Mouse (Mus musculus) thymus, postnatal 0 days (tissue): ENCODE measurements around the gene Tjp2. TPM values are rescaled to one million over a fixed set of nuclear protein-coding genes. Genes with fewer than 3 reads are reported as not detected.
"Not testable (repeated sequence)": the region's sequence is repeated elsewhere in the genome, so short reads cannot be mapped to it uniquely, and the experiment has no call there.

Experiments used
- DNase-seq: peaks from one replicate; pipeline ENCODE4 v3.0.0-alpha.2; 2015; ENCODE audit warnings: low spot score
- polyA plus RNA-seq: library from polyadenylated mRNA; unstranded; fragments of >200 nt; fragmentation: Nextera tagmentation; extraction: Ambion mirVana; gene quantifications from 2 replicates; pipeline ENCODE4 v1.2.1, GENCODE M21; 2015

Gene Tjp2
- 9.4 and 9.5 TPM in 2 replicates for polyA plus RNA-seq

- peak; percentile 41 for DNase-seq
Observed at GRCm38 (mm10) chr19:24224500-24225304, at the start of gene Tjp2. Gene Tjp2 (minus strand): TSS chr19:24225030.

- DNase-seq, result no peak
Observed at GRCm38 (mm10) chr19:24274281-24274680, 49.5 kb upstream of the Tjp2 start.

DNA sequence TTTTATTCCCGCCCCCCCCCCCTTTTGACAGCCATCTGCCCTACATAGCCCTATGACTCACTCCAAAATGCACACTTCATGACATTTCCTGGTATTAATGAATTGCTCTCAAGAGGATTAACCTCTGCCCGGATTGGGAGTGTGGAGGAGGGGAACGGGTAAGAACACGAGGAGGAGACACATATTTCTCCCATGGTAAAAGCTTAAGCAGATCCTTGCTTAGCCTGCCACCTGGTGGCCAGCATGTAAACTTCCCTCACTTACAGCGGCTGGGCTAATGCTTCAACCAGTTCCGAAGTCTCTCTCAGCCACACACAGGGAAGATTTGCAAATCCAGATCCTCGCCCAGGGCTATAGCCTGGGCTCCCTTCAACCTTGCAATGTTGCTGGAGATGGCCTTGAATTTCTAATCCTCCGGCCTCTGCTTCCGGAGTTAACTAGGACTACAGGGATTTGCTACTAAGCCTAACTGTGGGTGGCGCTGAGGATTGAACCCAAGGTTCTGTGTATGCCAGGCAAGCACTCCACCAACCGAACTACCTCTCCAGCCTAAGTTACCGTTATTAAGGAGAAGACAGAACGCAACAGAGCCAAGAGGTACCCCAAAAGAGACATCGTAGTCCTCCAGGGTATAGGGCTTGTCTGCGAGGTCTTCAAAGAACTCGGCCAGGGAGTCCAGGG is 47.1 kb upstream of the Tjp2 start:
- peak; percentile 74 for DNase-seq

GRCm38 (mm10) chr19:24271326-24271725 is 46.5 kb upstream of the Tjp2 start:
- DNase-seq, result no peak

DNA sequence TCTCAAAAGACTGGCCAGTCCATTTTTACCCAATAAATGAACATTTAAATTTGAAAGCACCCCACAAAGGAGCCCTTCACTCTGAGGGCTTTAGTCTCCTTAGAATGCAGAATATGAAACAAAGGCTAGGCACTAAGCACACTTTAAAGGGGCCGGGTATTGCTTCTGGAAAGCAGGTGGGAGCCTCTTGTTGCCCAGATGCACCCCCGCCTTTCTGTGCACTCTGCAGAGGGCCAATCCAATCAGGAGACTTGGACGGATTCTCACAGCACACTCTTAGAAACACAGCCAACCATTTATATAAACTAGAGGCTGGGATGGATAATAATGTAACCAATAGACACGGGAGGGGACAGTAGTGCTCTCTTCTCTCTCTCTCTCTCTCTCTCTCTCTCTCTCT is 43.7 kb upstream of the Tjp2 start:
- no peak for DNase-seq

GRCm38 (mm10) chr19:24266046-24266830 is 41.4 kb upstream of the Tjp2 start:
- no peak for DNase-seq

- peak; percentile 82 for DNase-seq
Observed at GRCm38 (mm10) chr19:24264991-24265390, 40.2 kb upstream of the Tjp2 start.

DNA sequence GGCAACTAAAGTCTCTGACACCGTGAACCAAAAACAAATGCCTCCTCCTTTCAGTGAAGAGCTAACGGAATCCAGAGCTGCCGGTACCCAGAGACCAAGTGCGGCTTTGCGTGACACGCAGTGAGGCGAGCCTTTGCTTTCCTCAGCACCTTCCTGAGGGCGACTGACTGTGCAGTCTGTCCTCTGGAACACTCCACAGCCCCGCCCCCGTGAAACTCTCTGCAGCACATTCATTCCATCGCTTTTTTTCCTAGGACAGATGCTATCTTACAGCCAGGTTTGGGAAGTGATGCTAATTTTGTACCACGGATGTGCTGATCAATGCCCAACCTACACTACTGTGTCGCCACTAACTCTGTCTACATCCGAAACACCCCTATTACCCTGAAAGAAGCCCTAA is 37.9 kb upstream of the Tjp2 start:
- DNase-seq, result no peak

GRCm38 (mm10) chr19:24259390-24260351 is 34.8 kb upstream of the Tjp2 start:
- DNase-seq, result no peak

GRCm38 (mm10) chr19:24258368-24258767 is 33.5 kb upstream of the Tjp2 start:
- DNase-seq, result no peak

- no peak for DNase-seq
Observed at GRCm38 (mm10) chr19:24257962-24258361, 33.1 kb upstream of the Tjp2 start.

DNA sequence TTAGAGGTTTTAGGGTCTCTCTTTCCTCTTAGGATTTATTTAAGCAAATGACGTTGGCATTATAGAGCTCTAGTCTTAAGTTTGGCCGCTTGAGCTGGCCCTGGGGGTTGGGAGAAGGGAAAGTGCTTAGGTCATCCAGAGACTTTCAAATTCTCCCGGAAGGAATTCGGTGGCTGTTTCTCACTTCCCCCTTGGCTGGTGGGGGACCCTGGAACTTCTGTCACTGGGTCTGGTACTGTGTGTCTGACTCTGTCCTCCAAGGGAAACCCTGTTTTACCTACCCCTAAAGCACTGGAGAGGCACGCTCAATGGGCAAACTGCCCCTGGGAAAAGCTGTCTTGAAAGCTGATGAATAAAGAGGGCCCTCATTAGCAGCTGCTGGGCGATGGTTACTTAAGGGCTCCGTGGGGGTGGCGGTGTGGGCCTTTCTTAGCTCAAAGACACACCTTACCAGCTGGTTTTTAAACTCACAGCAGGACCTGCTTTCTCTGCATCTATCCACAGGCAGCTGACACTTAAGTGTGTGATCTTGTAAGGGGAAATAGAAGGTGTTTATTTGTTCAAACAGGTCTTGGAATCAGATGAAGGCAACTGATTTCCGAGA is 28.9 kb upstream of the Tjp2 start:
- DNase-seq, result no peak

DNA sequence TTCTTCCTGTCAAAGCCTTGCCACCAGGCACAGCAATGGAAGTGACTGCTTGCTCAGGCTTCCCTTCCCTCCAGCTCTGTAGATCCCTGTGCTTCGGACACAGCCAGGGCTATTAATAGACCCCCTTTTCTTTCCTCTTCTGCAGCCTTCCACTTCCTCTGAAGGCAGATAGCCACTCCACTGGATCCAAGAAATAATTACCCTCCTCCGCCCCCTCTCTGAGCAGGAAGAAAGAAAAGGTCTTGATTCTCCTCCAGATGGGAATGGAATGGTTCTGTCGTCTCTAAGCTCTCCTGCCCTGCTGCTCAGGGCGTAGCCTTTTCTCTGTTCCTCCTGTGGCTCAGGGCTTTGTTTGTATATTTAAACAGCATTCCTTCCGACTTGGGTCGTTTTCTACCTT is 27.0 kb upstream of the Tjp2 start:
- DNase-seq, result no peak

GRCm38 (mm10) chr19:24243340-24243739 is 18.5 kb upstream of the Tjp2 start:
- DNase-seq, result no peak

DNA sequence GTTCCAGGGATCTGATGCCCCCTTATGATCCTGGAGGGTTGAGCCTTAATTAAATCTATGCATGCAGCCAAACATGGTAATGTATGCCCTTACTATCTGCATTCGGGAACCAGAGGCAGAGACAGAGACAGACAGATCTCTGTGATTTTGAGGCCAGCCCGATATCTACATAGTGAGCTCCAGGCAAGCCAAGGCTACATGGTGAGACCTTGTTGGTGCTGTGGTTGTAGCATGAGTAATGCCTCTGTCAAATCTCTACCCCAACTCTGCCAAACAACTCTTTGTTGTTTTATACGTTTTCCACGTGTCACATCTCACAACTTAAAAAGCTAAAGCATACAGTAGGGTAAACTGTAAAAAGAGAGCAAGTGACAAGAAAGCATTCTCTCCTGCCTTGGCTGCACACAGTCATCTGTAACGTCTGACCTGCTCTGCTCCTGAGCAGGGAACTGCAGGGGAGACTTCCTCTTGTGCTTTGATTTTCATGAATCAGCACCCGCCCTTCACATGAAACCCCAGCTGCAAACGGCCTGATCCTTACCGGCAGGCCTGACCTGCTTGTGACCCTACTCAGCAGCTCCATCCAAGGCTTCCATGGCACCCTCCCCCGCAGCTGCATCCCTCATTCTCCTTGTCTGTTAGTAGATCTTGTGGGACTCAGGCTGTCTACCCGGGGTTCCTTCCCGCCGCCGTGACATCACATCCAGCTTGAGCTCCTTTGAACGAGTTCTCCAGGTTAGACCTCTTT is 17.1 kb upstream of the Tjp2 start:
- DNase-seq, result no peak

DNA sequence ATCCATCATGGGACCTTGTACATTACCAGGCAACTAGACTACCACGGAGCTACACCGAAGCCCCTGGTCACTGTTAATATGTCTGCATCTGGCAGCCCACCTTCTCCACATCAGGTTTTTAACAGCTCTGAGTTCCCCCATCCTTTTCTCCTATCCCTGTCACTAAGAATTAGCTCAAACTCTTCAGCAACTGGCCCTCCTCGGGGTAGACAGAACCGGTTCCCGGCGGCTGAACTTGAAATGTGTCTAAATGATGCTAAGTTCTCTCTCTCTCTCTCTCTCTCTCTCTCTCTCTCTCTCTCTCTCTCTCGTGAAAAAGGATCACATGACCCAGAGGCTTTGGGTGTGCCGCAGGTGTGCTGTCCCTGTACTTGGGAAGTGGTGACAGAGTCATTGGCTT is 16.4 kb upstream of the Tjp2 start:
- no peak for DNase-seq

DNA sequence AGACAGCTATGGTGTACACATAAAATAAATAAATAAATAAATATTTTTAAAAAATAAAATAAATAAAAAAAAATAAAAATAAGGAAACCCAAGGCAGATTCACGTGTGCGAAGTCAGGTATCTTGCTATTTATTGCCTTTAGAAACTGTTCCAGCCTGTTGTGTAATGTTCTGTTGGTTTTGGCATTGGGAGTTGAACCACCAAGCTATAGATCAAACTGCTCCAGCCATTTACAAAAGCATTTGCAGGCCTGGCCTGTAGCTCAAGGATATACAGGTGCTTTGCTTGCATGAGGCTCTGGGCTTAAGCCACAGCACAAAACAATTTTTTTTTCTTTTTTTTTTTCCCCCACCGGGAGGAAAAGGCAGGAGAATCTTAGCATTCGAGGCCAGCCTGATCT is 13.2 kb upstream of the Tjp2 start:
- no peak for DNase-seq

GRCm38 (mm10) chr19:24232356-24232755 is 7.5 kb upstream of the Tjp2 start:
- DNase-seq, result not testable (repeated sequence)

GRCm38 (mm10) chr19:24225305-24225696 is 471 bp upstream of the Tjp2 start:
- no peak for DNase-seq

GRCm38 (mm10) chr19:24223851-24224251 is 979 bp downstream of the Tjp2 start:
- DNase-seq, result no peak
